Mouse (Mus musculus) MEL (cell line): ENCODE results near the gene Rala.

Experiments
- EP300 ChIP-seq, 2 experiments: IDR thresholded peaks; 2 replicates each; pipeline ENCODE4 v1.6.1; 2011; ENCODE audit warnings: improper control_type of control experiment in 2 of 2, low read length in 2 of 2, low read depth in 1 of 2, mild to moderate bottlenecking in 1 of 2
- HCFC1 ChIP-seq: IDR thresholded peaks from 2 replicates; pipeline ENCODE4 v1.6.1; 2012; ENCODE audit warnings: low read depth, mild to moderate bottlenecking, inconsistent platforms, low read length, improper control_type of control experiment, moderate library complexity
- JUND ChIP-seq: IDR thresholded peaks from 2 replicates; pipeline ENCODE4 v1.6.1; 2011; ENCODE audit warnings: low read depth, mild to moderate bottlenecking, improper control_type of control experiment, low read length
- KAT2A ChIP-seq: conservative IDR thresholded peaks from 2 replicates; pipeline ENCODE4 v1.6.1; 2012; ENCODE audit warnings: low read depth, low read length, improper control_type of control experiment, inconsistent platforms
- POLR2A ChIP-seq, 2 experiments: IDR thresholded peaks; 2 replicates each; pipeline ENCODE4 v1.6.1; 2011 to 2012; ENCODE audit warnings: low read length in 2 of 2, mild to moderate bottlenecking in 2 of 2, control low read depth in 1 of 2, improper control_type of control experiment in 1 of 2, low read depth in 1 of 2, moderate library complexity in 1 of 2; ENCODE audit not compliant: control insufficient read depth in 1 of 2, insufficient read depth in 1 of 2, poor library complexity in 1 of 2
- RAD21 ChIP-seq: IDR thresholded peaks from 2 replicates; pipeline ENCODE4 v1.6.1; 2011; ENCODE audit warnings: mild to moderate bottlenecking, low read depth, low read length, improper control_type of control experiment
- TAL1 ChIP-seq: IDR thresholded peaks from 2 replicates; pipeline ENCODE4 v1.6.1; 2012; ENCODE audit warnings: mild to moderate bottlenecking, inconsistent platforms, low read length, moderate library complexity, mixed read lengths
- UBTF ChIP-seq: IDR thresholded peaks from 2 replicates; pipeline ENCODE4 v1.6.1; 2012; ENCODE audit warnings: low read depth, mild to moderate bottlenecking, inconsistent platforms, low read length, improper control_type of control experiment, moderate library complexity, borderline replicate concordance; ENCODE audit not compliant: insufficient read depth

DNA sequence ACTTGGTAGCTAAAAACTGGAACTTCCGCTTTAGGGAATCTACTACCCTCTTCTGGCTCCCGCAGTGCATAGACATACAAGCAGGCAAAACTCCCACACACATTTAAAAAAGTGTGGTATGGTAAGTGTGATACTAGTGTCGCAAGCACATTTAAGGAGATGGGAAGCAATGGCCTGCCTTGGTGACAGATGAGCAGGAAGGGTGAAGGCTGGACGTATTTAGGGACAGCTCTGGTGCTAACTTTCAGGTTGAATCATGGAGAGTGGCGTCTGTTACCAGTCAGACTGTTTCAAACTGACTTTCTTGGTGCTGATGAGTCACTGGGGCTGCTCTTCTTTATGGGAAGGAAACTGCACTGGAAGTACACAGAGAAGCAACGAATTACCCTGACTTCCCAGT is 52.5 kb downstream of the Rala start:
- TF ChIP-seq EP300 (IDR thresholded peaks at IDR 0.05; ENCODE audit: low read depth in 1 of 2, low read length in 2 of 2) = no peak
- TF ChIP-seq RAD21 = no peak
- no peak for TF ChIP-seq TAL1
- TF ChIP-seq HCFC1 = no peak
- TF ChIP-seq JUND = no peak
- no peak for TF ChIP-seq POLR2A (IDR thresholded peaks at IDR 0.05; ENCODE audit: control insufficient read depth in 1 of 2, insufficient read depth in 1 of 2, low read depth in 1 of 2, low read length in 2 of 2, poor library complexity in 1 of 2)
- TF ChIP-seq KAT2A = no peak
- TF ChIP-seq UBTF = no peak
